Mouse (Mus musculus): ENCODE data around the gene Inca1.

GRCm38 (mm10) chr11:70706127-70706526 is 6.2 kb upstream of the Inca1 start:
- TF ChIP-seq CTCF (IDR thresholded peaks at IDR 0.05; ENCODE audit: extremely low read depth, insufficient read depth, insufficient read length, insufficient replicate concordance) (no peak), POLR2A (IDR thresholded peaks at IDR 0.05; ENCODE audit: low read depth, low read length) (no peak)
